Mouse (Mus musculus): ENCODE results near the gene Nphp4.

DNA sequence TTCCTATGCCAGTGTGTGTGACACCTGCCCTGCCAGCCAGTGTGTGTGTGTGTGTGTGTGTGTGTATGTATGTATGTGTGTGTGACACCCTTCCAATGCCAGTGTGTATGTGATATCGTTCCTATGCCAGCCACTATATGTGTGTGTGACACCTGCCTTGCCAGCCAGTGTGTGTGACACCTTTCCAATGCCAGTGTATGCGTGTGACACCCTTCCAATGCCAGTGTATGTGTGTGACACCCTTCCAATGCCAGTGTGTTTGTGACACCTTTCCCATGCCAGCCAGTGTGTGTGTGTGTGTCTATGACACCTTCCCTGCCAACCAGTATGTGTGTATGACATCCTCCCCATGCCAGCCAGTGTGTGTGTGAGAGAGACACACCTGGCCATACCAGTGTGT is 132.7 kb downstream of the Nphp4 start:
- no peak for TF ChIP-seq CTCF (conservative IDR thresholded peaks at IDR 0.05; ENCODE audit: low read length)
- no peak for TF ChIP-seq POU5F1 (IDR thresholded peaks at IDR 0.05; ENCODE audit: borderline replicate concordance, low read length)
- TF ChIP-seq NANOG (IDR thresholded peaks at IDR 0.05; ENCODE audit: borderline replicate concordance, low read length): no peak

Measured in E14TG2a.4 (cell line).